Mouse (Mus musculus) kidney, adult 8-10 months (tissue): Measurements from ENCODE around the gene Olfr1358.
"Not testable (repeated sequence)": the region's sequence is repeated elsewhere in the genome, so short reads cannot be mapped to it uniquely, and the experiment has no call there.

ENCODE experiments used
- DNase-seq, 2 experiments: peaks; one replicate each; pipeline ENCODE4 v3.0.0; 2022

Gene Olfr1358

GRCm38 (mm10) chr10:78517128-78517527, at the start of gene Olfr1358:
Olfr1358 (plus strand) TSS chr10:78517428.
- no peak for DNase-seq

GRCm38 (mm10) chr10:78467761-78468310, 49.4 kb upstream of the Olfr1358 start:
- no peak for DNase-seq

DNA sequence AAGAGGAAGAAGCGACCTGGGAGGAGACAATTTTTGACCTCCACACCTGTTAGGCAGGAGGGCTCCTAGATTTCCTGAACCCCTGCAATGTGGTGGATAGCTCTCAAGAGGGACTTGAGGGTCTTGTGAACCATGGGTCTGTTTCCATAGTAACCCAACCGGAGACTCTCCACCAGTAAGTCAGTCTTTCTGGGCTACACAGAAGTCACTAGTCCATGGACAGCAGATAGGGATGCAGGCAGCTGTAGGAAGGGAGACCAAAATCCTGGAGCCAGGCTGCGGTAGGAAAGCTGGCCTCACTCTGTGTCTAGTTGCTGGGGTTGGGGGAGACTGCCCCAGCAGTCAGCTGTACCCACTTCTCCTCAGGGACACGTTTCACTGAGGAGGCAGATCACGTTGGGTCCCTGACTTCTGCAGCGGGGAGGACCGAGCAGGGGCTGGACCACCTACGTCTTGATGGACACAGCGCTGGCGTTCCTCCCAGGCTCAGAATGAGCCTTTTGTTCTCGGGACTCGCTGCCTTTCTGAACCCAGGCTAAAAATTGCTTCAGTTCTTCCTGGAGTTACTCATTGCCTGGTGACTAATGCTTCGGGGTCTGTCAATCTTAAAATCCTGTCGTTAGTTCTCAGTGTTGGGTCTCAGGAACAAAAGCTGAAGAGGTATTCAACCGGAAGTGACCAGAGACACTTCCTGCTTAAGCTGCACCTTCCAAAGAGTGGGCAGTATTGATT, 46.5 kb upstream of the Olfr1358 start:
- no peak for DNase-seq

DNA sequence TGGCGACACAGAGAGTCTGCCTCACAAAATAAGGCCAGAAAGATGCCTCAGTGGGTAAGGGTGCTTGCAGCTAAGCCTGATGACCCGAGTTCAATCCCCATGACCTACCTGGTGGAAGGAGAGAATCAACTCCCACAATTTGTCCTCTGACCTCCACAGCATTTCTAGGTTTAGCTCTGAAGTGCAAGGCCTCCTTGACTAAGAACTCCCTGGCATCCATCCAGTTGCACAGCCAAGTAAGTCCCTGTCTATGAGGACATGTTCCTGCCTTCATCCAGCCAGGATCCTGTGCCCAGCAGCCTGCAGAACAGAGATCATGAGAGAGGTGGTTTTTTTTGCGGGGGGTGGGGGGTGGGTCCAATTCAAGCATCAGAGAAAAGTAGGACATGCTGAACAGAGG, 45.2 kb upstream of the Olfr1358 start:
- DNase-seq: no peak

DNA sequence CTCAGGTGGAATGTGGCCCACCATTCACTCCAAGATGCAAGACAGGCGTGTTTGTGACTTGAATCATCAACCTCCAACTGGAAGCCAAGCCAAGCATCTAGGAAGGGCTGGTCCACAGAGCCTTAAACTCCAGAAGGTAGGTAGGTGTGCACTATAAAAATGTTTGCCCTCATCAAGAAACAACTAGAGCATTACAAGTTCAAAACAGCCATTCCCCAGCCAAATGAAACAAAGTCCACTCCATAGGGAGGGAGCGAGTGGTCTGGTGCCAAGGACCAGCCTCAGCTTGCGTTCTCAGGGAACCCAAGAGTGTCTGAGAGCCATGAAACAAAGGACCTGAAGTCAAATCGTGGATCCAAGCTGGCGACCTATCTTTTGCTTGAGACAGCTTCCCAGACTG, 43.8 kb upstream of the Olfr1358 start:
- peak; percentile 54 to 76 for DNase-seq

DNA sequence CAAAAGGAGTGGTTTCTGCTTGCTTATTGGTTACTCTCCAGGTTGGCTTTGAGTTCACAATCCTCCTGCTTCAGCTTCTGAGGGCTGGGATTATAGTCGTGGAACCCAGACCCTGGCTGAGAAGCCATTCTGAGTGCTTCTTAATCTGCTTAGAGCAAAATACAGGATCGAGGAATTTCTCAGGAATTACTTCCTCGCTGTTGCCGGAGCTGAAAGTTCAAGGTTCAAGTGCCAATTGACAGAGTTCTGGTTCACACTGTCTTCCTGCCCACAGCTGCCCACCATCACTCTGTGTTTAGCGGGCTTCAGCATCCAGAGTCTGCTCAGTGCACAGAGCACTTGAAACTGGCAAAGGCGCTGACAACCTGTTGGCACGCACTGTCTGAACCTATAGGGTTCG, 42.5 kb upstream of the Olfr1358 start:
- DNase-seq: peak in 1 of 2 experiments; percentile 58

GRCm38 (mm10) chr10:78476821-78477220, 40.4 kb upstream of the Olfr1358 start:
- no peak for DNase-seq

GRCm38 (mm10) chr10:78480954-78481927, 36.0 kb upstream of the Olfr1358 start:
- DNase-seq: no peak

- DNase-seq: peak; percentile 55 to 66
Observed at GRCm38 (mm10) chr10:78481928-78482499, 35.2 kb upstream of the Olfr1358 start.

- not testable (repeated sequence) for DNase-seq
Observed at GRCm38 (mm10) chr10:78485369-78485768, 31.9 kb upstream of the Olfr1358 start.

- DNase-seq: no peak
Observed at GRCm38 (mm10) chr10:78486871-78487270, 30.4 kb upstream of the Olfr1358 start.

GRCm38 (mm10) chr10:78487431-78488086, 29.7 kb upstream of the Olfr1358 start:
- peak; percentile 77 to 86 for DNase-seq

DNA sequence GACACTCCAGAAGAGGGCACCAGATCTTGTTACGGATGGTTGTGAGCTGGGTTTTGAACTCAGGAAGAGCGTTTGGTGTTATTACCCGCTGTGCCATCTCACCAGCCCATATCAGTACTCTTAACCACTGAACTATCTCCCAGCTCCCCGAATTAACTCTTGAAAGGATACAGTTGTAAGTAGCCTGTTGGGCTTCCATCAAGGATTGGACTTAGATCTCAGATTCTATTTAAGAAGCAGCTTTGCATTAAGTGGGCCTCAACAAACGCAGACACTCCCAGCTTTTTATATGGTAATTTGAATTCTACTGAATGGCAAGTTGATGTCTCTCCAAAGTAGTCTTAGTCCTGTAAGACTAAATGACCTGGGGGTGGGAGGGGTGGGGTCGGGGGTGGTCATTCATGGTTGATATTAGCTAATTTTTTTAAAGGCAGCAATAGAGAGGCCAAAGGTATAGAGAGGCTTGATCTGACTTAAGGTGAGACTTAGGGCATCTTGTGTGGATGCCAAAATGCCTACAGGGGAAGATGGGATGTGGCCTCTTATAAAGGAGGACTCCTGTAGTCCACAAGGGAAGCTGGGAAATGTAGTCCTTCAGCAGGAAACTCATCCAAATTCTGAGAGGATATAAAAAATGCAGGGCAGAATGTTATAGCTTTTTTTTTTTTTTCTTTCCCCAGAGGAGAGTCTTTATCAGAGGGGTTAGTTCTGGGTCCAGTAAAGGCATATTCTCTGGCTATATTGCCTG, 14.1 kb upstream of the Olfr1358 start:
- DNase-seq: no peak

GRCm38 (mm10) chr10:78519792-78520191, 2.6 kb downstream of the Olfr1358 start:
- DNase-seq: no peak

GRCm38 (mm10) chr10:78520260-78521005, 3.2 kb downstream of the Olfr1358 start:
- DNase-seq: no peak

DNA sequence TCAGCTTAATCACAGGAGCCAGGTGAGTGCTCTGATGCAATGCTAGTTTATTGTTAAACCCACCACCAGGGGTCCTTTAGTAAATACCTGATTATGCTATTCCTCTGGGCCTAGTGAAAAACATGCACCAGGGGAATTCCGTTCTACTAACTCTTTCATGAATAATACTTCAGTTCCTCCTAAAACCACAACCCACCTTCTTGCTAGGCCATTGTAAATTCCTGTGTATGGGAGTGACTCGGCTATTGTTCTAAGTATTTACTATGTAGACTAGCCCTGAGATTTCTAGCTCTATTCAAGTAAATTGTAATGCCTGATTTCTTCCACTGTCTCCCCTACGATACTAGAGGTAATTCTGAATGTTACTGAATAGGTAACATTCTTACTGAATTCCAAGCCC, 7.8 kb downstream of the Olfr1358 start:
- not testable (repeated sequence) for DNase-seq

DNA sequence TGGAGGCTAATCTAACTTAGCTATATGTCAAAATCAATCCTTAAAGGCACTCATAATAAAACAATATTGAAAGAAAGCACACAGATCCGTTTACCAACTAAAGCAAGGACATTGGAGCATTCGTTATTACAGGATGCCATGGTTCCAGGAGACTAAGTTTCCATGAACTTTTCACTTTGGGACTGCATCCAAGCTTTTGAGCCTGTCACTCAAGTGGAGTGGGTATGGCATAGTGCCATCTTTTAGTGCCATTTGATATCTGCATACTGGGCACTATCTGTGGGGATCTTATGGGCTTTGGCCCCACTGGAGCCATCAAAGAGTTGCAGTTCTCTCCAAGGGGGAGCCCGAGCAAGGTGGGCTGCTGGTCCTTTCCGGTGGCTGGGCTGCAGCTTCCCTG, 8.3 kb downstream of the Olfr1358 start:
- peak; percentile 22 to 32 for DNase-seq

DNA sequence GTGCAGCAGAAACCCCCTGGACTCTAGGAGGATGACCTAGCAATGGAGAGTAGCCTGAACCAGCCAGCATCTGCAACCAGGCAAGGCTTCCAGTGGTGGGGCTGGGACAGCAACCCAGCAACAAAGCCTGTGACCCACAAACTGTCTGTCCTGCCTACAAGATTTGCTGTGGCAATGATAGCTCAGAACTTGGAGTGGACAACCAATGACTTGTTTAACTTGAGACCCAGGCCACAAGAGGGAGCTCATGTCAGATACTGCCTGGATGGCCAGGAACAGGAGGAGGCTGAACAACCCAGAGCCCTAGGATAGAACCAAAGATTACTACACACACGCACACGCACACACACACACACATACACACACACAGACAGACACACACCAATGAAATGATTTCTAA, 23.7 kb downstream of the Olfr1358 start:
- DNase-seq: peak; percentile 31 to 53

DNA sequence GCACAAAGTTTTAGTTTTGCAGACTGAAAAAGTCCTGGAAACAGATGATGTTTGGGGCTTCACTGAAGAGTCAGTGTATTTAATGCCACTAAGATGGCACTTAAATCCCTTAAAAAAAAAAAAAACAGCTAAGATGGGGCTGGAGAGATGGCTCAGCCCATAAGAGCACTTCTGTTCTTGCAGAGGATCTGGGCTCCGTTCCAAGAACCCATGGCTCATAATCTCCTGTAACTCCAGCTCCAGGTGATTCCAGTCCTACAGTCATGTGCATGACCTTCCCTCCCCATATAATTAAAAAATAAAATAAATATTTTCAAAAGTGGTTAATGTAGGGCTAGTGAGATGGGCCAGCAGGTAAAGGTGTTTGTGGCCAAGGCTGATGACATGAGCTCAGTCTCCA, 47.8 kb downstream of the Olfr1358 start:
- no peak for DNase-seq

DNA sequence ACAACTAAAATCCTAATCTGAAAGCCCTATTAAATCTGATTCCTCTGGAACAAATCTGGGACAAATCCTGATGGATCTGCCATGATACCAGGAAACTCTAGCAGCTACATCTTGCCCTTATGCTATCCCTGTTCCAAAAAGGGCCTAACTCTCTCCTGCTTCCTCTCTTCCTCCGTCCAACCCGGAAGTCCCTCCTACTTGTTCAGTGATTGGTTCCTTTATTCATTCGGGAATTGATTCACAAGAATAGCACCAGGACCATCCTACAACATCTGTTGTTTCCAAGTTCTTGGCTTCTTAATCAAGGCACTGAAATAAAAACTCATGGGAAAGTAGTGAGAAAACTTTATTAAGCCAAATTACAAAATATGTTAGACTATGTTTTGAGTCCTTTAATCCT, 52.0 kb downstream of the Olfr1358 start:
- DNase-seq: no peak

DNA sequence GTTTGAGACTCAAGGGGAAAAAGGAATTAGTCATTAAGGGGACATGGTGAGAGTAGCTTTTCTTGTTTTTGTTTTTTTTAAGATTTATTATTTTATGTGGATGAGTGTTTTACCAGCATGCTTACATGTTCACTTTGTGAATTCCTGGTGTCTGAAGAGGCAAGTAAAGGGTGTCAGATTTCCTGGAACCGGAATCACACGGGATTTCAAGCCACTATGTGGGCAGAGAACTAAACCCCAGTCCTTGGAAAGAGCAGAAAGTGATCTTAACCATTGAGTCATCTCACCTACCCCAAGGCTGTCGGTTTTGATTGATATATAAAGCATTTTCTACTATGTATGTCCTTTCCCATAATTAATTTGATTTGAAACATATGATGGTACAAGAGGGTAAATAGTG, 52.5 kb downstream of the Olfr1358 start:
- no peak for DNase-seq
